Mouse (Mus musculus): Measurements from ENCODE around the gene Rrp8. TPM values are rescaled to one million over a fixed set of nuclear protein-coding genes. Genes with fewer than 3 reads are reported as not detected.

Rrp8 gene
- polyA plus RNA-seq (2016; fragmentation: Nextera tagmentation; extraction: Ambion mirVana), result 43.1 and 50.8 TPM in 2 replicates

DNA sequence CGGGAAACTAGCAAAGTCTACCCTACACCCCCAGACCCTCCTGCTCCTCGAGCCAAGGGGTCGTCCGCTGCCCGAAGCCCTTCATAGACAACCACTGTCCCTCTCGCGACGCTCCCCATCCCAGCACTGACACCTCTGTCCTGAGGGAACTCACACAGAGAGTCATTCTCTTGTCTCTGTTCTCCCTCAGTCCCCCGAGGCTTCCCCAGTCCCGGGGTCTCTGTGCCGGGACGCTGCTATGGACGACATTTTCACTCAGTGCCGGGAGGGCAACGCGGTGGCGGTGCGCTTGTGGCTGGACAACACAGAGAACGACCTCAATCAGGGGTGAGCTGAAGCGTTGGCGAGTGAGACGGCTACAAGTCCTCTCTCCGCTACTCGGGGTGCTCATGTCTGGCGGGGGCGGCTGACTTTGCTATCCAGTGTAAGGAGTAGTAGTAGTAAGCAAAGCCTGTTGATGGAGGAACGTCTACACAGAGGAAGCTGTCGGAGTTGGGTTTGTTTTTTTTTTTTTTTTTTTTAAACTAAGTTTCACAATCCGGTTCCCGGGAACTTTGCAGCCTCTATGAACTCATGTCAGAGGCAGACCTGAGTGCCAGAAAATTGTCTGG lies at the start of gene Rrp8:
TSS of gene Rrp8 (minus strand) at position 475 of the 611 bp plus-strand sequence.
- H3K27me3 ChIP-seq, result no peaks in the 10 kb centered on the region
- H3K9ac ChIP-seq (replicated peaks), result peak within 1 kb of the TSS; percentile 85
- H3K36me3 ChIP-seq, result peaks cover 53% of the 10 kb centered on the region
- peak within 1 kb of the TSS; percentile 80 for H3K4me2 ChIP-seq
- under 1% methylated on average over 30 of the region's 30 CpGs for WGBS
- H3K9me3 ChIP-seq, result no peaks in the 10 kb centered on the region
- peak within 1 kb of the TSS; percentile 80 for H3K27ac ChIP-seq
- no peak for ATAC-seq (ENCODE audit: insufficient number of reproducible peaks, insufficient read depth, low FRiP score, low TSS enrichment, low read depth)
- H3K4me3 ChIP-seq (replicated peaks), result peak within 1 kb of the TSS; percentile 82
- H3K4me1 ChIP-seq (replicated peaks), result peaks cover 33% of the 10 kb centered on the region

DNA sequence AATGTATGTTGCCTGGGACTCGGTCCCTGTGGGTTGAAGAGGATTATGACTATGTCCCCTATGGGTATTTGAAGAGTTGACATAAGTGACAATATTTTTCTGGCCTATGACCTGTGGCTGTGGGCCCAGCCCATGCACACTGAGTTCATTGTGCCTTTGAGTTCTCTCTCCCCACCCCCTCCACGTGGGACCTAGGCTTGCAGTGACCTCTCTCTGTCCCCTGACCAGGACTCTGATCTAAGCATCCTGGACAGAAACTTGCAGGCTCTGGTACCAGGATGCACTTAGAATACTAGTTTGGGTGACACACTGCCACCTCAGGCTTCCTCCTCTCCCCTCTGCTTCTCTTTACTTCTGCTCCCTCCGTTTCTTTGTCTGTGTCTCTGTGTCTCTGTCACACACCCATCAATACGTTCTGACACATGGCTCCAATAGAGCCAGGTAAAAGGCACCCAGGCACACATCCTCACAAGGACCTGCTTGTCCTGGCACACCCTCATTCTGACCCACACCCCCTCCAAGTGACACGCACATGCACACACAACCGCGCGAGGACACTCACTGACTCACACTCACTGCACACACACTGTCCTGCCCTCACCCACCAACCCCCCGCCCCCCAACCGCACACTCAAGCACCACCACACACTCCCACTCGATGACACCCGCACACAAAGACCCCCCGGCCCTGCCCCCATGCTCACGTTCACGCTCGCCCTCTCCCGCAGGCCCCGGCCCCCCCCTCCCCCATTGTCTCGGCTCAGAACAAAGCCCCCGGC lies 49.5 kb upstream of the Rrp8 start:
- peaks cover 42% of the 10 kb centered on the region for H3K4me1 ChIP-seq (replicated peaks)
- WGBS, result 4% methylated on average over 19 of the region's 20 CpGs

DNA sequence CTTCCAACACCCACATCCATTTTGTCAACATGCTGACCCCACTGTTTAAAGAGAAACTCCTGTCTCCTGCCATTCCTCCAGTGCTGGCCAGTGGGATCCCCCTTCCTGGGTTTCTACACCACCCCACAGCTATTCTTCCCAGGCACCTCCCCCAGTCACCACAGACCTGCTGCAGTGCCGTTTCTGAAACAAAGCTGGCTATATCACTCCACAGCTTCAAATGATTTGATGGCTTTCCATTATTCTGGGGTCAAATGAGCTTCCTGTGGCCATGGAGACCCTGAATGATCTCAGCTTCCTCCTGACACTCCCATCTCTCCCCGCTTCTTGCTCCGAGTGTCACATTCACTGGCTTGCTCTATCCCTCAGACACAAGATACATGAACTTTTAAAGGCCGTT lies 47.4 kb upstream of the Rrp8 start:
- no peaks in the 10 kb centered on the region for H3K27me3 ChIP-seq
- H3K4me3 ChIP-seq (replicated peaks), result peak overlapping the region; percentile 6; the same call in 1 of the 2 replicates
- H3K9ac ChIP-seq (replicated peaks), result no peak overlapping the region
- 40% methylated on average over 4 of the region's 4 CpGs for WGBS
- no peaks in the 10 kb centered on the region for H3K9me3 ChIP-seq
- H3K4me2 ChIP-seq, result peak overlapping the region; percentile 84
- peaks cover 50% of the 10 kb centered on the region for H3K4me1 ChIP-seq (replicated peaks)
- H3K27ac ChIP-seq, result no peak overlapping the region
- ATAC-seq (ENCODE audit: insufficient number of reproducible peaks, insufficient read depth, low FRiP score, low TSS enrichment, low read depth), result no peak
- peaks cover 62% of the 10 kb centered on the region for H3K36me3 ChIP-seq

More for the DNA sequence above, 49.5 kb upstream of the Rrp8 start:
- H3K27ac ChIP-seq, result peak overlapping the region; percentile 96
- H3K9me3 ChIP-seq, result no peaks in the 10 kb centered on the region
- peak overlapping the region; percentile 95 for H3K4me3 ChIP-seq (replicated peaks)
- no peaks in the 10 kb centered on the region for H3K27me3 ChIP-seq
- peak; percentile 77 for ATAC-seq (ENCODE audit: insufficient number of reproducible peaks, insufficient read depth, low FRiP score, low TSS enrichment, low read depth)
- peaks cover 44% of the 10 kb centered on the region for H3K36me3 ChIP-seq
- H3K4me2 ChIP-seq, result peak overlapping the region; percentile 84
- H3K9ac ChIP-seq (replicated peaks), result peak overlapping the region; percentile 99

DNA sequence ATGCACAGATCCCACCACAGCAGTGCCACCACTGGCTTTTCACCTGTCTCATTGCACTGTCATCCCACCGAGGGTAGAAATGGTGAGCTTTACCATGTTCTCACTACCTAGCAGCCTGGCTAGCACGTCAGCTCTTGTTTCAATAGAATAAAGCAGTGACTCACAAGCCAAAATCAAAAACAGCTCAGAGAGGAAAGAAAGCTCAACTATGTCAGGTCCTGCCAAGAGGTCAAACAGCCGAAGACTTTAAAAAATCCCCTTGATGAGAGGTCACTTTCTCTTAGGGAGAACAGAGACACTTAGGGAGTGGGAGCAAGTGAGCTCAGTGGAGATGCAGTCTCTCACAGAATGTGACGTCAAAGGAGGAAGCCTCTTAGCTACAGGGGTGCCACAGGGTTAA lies 46.7 kb upstream of the Rrp8 start:
- Histone ChIP-seq H3K4me1 (replicated peaks) (peaks cover 56% of the 10 kb centered on the region), H3K4me2 (peak overlapping the region; percentile 84; the same call in 1 of the 2 replicates), H3K27me3 (no peaks in the 10 kb centered on the region), H3K36me3 (peaks cover 69% of the 10 kb centered on the region), H3K9ac (replicated peaks) (no peak overlapping the region), H3K27ac (no peak overlapping the region), H3K4me3 (replicated peaks) (no peak overlapping the region), H3K9me3 (no peaks in the 10 kb centered on the region)
- no peak for ATAC-seq (ENCODE audit: insufficient number of reproducible peaks, insufficient read depth, low FRiP score, low TSS enrichment, low read depth)
- WGBS, result 48% methylated on average over 4 of the region's 4 CpGs

DNA sequence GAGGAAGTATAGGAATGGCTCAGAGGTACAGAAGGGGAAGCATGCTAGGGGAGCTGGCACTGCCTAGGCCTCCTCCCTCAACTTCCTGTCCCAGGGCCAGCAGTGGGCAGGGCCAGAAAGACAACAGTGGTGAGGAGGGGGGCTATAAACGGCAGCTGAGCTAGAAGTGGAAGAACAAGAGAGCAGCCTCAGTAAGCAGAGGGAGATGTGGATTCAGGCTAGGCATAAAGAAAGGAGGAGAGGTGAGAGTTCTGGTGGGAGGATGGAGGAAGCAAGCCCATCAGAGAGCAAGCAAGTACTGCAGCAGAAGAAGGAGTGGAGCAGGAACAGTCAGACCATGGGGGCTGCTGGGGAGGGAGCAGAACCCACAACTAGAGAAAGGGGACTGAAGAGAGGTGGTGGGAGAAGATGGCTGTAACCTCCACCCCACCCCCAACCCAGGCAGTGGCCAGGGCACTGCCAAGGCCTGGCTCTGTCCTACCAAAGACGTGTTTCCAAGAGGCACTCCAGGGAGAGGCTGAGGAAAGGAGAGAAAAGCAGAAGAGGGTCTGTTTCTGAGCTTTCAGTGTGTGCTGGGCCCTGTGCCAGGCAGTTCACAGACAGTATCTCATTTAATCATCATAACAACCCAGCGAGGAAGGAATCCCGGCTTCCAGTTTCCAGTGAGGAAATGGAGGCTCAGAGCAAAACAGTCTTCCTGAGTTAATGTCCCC lies 41.5 kb upstream of the Rrp8 start:
- Histone ChIP-seq H3K27me3 (no peaks in the 10 kb centered on the region), H3K4me1 (replicated peaks) (peaks cover 53% of the 10 kb centered on the region), H3K9ac (replicated peaks) (peak overlapping the region; percentile 62), H3K4me3 (replicated peaks) (peak overlapping the region; percentile 40), H3K27ac (peak overlapping the region; percentile 99), H3K36me3 (peaks cover 74% of the 10 kb centered on the region), H3K9me3 (no peaks in the 10 kb centered on the region), H3K4me2 (peak overlapping the region; percentile 67)
- ATAC-seq (ENCODE audit: insufficient number of reproducible peaks, insufficient read depth, low FRiP score, low TSS enrichment, low read depth), result peak; percentile 91
- WGBS, result 21% methylated on average over 4 of the region's 4 CpGs

DNA sequence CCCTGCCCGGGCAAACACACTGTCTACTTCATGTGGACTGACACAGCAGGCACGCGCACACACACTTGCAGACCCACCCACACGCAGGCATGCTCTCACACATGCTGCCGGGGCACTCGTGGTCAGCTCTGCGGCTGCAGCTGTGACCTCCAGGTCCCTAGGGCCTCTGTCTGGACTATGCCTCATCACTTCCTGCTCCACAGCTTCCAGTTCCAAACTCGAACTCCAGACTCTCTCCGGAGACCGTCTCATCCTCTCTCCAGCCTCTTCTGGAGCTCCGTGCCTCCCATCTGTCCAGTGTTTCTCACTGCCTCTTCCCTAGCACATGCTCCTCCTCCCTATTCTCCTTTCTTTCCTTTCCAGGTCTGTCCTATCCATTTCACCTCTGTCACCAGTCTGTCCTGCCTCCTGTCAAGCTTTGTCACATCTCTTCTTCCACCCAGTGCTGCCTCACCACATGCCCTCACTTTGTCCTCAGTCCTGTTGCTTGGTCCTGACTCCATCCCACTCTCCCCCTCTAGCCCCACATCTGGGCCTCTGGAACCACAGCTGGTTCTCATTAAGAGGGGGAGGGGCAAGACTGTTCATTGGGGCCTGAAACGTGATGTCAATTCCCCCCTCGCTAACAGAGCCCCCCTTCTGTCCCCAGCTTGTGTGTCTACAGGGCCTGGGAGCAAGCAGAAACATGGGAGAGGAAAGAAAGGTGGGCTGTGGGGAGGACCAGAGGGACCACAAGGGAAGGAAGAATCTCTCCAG lies 40.8 kb upstream of the Rrp8 start:
- peak; percentile 94 for ATAC-seq (ENCODE audit: insufficient number of reproducible peaks, insufficient read depth, low FRiP score, low TSS enrichment, low read depth)
- Histone ChIP-seq H3K9me3 (no peaks in the 10 kb centered on the region), H3K4me3 (replicated peaks) (peak overlapping the region; percentile 40), H3K9ac (replicated peaks) (peak overlapping the region; percentile 62), H3K4me1 (replicated peaks) (peaks cover 52% of the 10 kb centered on the region), H3K36me3 (peaks cover 71% of the 10 kb centered on the region), H3K4me2 (peak overlapping the region; percentile 67), H3K27me3 (no peaks in the 10 kb centered on the region), H3K27ac (peak overlapping the region; percentile 99)
- WGBS, result 13% methylated on average over 13 of the region's 13 CpGs

DNA sequence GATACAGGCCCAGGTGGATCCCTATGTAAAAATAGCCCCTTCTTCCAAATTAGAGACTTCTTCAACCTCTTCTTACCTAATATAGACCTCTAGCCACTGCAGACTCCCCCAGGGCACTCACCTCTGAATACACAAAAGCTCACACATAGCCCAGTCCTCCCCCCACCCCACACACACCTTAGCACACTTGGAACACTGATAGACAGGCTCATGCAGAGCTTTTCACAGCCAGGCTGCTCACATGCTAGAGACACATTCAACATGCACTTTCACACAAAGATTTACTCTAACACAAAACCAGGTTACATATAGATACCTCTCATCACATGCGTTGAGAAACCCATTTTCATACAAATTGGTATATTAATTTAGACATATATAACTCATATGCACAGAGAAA lies 40.1 kb upstream of the Rrp8 start:
- no peak for ATAC-seq (ENCODE audit: insufficient number of reproducible peaks, insufficient read depth, low FRiP score, low TSS enrichment, low read depth)
- peak overlapping the region; percentile 40 for H3K4me3 ChIP-seq (replicated peaks)
- no peak overlapping the region for H3K9ac ChIP-seq (replicated peaks)
- H3K27me3 ChIP-seq, result no peaks in the 10 kb centered on the region
- H3K4me1 ChIP-seq (replicated peaks), result peaks cover 52% of the 10 kb centered on the region
- H3K36me3 ChIP-seq, result peaks cover 71% of the 10 kb centered on the region
- H3K4me2 ChIP-seq, result peak overlapping the region; percentile 67
- H3K27ac ChIP-seq, result peak overlapping the region; percentile 99
- no peaks in the 10 kb centered on the region for H3K9me3 ChIP-seq
- WGBS, result 85% methylated on average over 1 of the region's 1 CpGs

DNA sequence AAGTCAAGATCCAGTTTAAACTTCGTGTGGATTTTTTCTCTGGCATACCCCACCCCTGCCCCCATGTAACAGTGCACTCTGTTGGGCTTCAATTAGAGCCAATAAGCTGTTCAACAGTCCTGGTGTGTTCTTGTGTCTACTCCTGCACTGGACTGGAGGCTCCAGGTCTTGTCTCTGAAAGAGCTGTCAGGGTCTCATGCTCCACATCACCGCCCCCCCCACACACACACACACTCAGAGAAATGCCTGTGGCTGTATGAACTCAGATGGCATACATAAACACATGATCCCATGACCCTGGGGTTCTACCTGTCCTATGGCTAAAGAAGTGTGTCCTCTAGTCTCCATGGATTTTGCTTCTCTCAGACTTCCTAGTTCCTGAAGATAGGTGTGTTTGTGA lies 38.8 kb upstream of the Rrp8 start:
- Histone ChIP-seq H3K4me1 (replicated peaks) (peaks cover 54% of the 10 kb centered on the region), H3K27ac (no peak overlapping the region), H3K9me3 (no peaks in the 10 kb centered on the region), H3K36me3 (peaks cover 71% of the 10 kb centered on the region), H3K9ac (replicated peaks) (no peak overlapping the region), H3K4me3 (replicated peaks) (no peak overlapping the region), H3K27me3 (no peaks in the 10 kb centered on the region), H3K4me2 (no peak overlapping the region)
- WGBS, result 88% methylated on average over 2 of the region's 2 CpGs
- no peak for ATAC-seq (ENCODE audit: insufficient number of reproducible peaks, insufficient read depth, low FRiP score, low TSS enrichment, low read depth)

DNA sequence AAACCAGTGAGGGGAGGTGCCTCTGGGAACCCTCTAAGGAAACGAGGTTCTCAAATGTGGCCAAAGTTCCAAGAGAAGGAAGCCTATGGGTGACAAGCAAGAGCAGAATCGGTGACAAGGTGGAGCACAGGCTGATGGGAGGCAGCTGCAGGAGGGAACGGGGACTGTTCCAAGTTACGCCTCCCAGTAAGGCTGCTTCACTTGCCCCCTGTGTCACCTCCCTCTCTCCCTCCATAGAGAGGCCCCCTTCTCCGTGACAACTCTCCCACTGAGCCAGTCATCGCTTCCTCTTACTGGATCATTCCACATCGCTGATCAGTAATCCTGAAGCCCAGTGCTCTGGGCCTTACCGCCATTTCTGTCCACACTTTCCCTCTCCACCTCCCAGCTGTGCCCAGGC lies 37.5 kb upstream of the Rrp8 start:
- Histone ChIP-seq H3K9me3 (no peaks in the 10 kb centered on the region), H3K9ac (replicated peaks) (no peak overlapping the region; the same call in 1 of the 2 replicates), H3K27me3 (no peaks in the 10 kb centered on the region), H3K27ac (no peak overlapping the region), H3K4me1 (replicated peaks) (peaks cover 51% of the 10 kb centered on the region), H3K4me3 (replicated peaks) (no peak overlapping the region), H3K4me2 (no peak overlapping the region), H3K36me3 (peaks cover 73% of the 10 kb centered on the region)
- WGBS, result 67% methylated on average over 8 of the region's 8 CpGs
- no peak for ATAC-seq (ENCODE audit: insufficient number of reproducible peaks, insufficient read depth, low FRiP score, low TSS enrichment, low read depth)

DNA sequence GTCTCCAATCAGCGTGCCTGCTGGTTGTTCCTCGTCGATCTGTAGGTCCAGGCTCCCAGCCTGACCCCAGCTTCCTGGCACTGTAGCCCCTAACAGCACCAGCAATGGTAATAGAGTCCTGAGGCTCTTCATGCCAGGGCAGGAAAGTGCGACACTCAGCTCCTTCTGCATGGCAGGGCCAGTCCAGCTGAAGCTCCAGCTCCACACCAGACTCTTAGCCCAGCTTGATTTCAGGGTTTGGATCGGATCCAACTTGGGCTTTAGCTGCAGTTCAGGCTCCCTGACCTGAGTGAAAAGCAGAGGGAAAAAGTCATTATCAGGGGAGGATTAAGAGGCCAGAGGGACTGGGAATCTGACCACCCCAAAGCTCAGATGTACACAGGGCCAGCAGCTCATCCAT lies 35.9 kb upstream of the Rrp8 start:
- no peak overlapping the region for H3K9ac ChIP-seq (replicated peaks)
- H3K27me3 ChIP-seq, result no peaks in the 10 kb centered on the region
- no peak overlapping the region for H3K4me2 ChIP-seq
- no peak overlapping the region for H3K4me3 ChIP-seq (replicated peaks)
- H3K36me3 ChIP-seq, result peaks cover 79% of the 10 kb centered on the region
- H3K4me1 ChIP-seq (replicated peaks), result peaks cover 48% of the 10 kb centered on the region
- H3K27ac ChIP-seq, result no peak overlapping the region
- no peaks in the 10 kb centered on the region for H3K9me3 ChIP-seq
- ATAC-seq (ENCODE audit: insufficient number of reproducible peaks, insufficient read depth, low FRiP score, low TSS enrichment, low read depth), result no peak
- 86% methylated on average over 5 of the region's 5 CpGs for WGBS

Data from limb, embryonic 12.5 days (tissue).